Mouse (Mus musculus) embryonic fibroblast, embryonic 13.5 days (primary cell): ENCODE measurements around the gene Amph.

ENCODE experiments used
- CTCF ChIP-seq: IDR thresholded peaks from 2 replicates; pipeline ENCODE4 v1.5.1; 2011; ENCODE audit warnings: mild to moderate bottlenecking, control low read depth, low read length, moderate library complexity, borderline replicate concordance; ENCODE audit not compliant: insufficient read depth
- POLR2A ChIP-seq: IDR thresholded peaks from 2 replicates; pipeline ENCODE4 v1.6.1; 2011; ENCODE audit warnings: low read depth, mild to moderate bottlenecking, control low read depth, low read length, moderate library complexity

DNA sequence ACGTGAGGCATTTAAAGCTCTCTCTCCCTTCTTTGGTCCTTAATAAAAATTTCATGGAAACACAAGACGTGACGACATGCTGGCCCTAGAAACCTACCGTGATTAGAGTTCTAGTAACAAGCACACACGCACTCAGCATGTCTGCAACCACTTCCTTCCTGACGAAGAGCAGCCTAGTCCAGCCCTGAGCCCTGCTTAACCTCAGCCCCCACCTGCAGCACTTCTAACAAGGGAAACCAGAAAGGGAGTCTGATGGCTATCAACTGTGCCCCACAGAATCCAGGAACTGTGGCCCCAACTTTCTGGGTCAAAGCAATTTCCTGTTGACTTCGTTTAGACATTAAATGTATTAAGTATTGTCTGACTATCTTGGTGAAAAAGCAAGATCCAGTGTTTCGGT, 234.3 kb downstream of the Amph start:
- TF ChIP-seq POLR2A, result no peak
- no peak for TF ChIP-seq CTCF
